Mouse (Mus musculus) bone marrow macrophage, adult 2 months (primary cell): ENCODE results near the gene Aktip.

Experiments used
- CTCF ChIP-seq: IDR thresholded peaks from 2 replicates; pipeline ENCODE4 v1.5.1; 2012; ENCODE audit warnings: low read depth, mild to moderate bottlenecking, low read length, moderate library complexity
- POLR2A ChIP-seq: IDR thresholded peaks from 2 replicates; pipeline ENCODE4 v1.6.1; 2012; ENCODE audit warnings: mild to moderate bottlenecking, low read depth, low read length, borderline replicate concordance

DNA sequence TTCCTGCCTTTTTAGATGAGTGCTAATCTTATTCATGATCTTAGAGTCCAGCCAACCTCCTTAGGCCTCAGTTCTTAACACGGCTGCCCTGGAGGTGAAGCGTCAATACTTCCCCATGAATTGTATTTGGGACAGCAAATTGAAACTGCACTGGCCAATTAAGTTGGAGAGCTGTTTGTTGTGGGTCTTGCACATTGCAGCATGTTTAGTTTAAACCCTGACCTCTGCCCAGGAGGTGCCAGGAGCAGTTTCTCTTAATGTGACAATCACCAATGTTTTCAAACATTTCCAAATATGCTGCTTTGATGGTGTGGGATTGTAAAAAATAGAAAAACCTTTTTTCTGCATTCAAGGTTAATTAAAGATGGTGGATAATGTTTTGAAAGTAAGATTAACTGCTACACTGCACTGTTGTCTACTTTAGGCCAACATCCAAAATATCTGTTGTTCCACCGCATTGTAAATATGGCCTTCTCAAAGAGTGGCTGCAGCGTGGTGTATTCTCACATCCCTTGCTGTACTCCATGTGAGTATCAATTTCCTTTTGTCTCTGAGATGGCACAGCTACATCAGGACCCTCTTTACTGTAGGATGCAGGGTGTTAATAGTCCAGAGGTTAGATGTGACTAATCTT, 46.2 kb upstream of the Aktip start:
- TF ChIP-seq CTCF = no peak
- TF ChIP-seq POLR2A = no peak
